Mouse (Mus musculus): Measurements from ENCODE around the gene Gm20075. TPM values are rescaled to one million over a fixed set of nuclear protein-coding genes. Genes with fewer than 3 reads are reported as not detected.
"Not testable (repeated sequence)": the region's sequence is repeated elsewhere in the genome, so short reads cannot be mapped to it uniquely, and the experiment has no call there.

Gene Gm20075
- polyA plus RNA-seq (2012; rRNA removed) = 0.07 and 0.78 TPM in 2 replicates

GRCm38 (mm10) chr13:96081276-96081675, at the start of gene Gm20075:
Gene Gm20075 (minus strand): TSS chr13:96081376.
- not testable (repeated sequence) for DNase-seq; H3K4me1 ChIP-seq (ENCODE audit: control insufficient read depth, insufficient read depth, low read length); H3K4me3 ChIP-seq (replicated peaks; ENCODE audit: extremely low read depth, low read depth, low read length)
- WGBS = 83% methylated on average over 3 of the region's 3 CpGs

GRCm38 (mm10) chr13:96129081-96129480, 47.9 kb upstream of the Gm20075 start:
- TF ChIP-seq CTCF (IDR thresholded peaks at IDR 0.05; ENCODE audit: insufficient read depth, low read length) = no peak
- no peak for TF ChIP-seq POLR2A (IDR thresholded peaks at IDR 0.05; ENCODE audit: borderline replicate concordance, extremely low read depth, low read depth, low read length)
- DNase-seq = no peak
- H3K4me1 ChIP-seq (ENCODE audit: control insufficient read depth, insufficient read depth, low read length) = no peaks in the 10 kb centered on the region
- WGBS = 66% methylated on average over 3 of the region's 3 CpGs
- no peak overlapping the region for H3K4me3 ChIP-seq (replicated peaks; ENCODE audit: extremely low read depth, low read depth, low read length)

GRCm38 (mm10) chr13:96126669-96127068, 45.5 kb upstream of the Gm20075 start:
- Histone ChIP-seq H3K4me3 (replicated peaks; ENCODE audit: extremely low read depth, low read depth, low read length) (no peak overlapping the region), H3K4me1 (ENCODE audit: control insufficient read depth, insufficient read depth, low read length) (no peaks in the 10 kb centered on the region)
- WGBS = 63% methylated on average over 6 of the region's 6 CpGs
- no peak for TF ChIP-seq CTCF (IDR thresholded peaks at IDR 0.05; ENCODE audit: insufficient read depth, low read length)
- no peak for TF ChIP-seq POLR2A (IDR thresholded peaks at IDR 0.05; ENCODE audit: borderline replicate concordance, extremely low read depth, low read depth, low read length)
- no peak for DNase-seq

GRCm38 (mm10) chr13:96125011-96125410, 43.8 kb upstream of the Gm20075 start:
- WGBS = 67% methylated on average over 5 of the region's 5 CpGs
- no peak for DNase-seq
- H3K4me1 ChIP-seq (ENCODE audit: control insufficient read depth, insufficient read depth, low read length) = no peaks in the 10 kb centered on the region
- no peak overlapping the region for H3K4me3 ChIP-seq (replicated peaks; ENCODE audit: extremely low read depth, low read depth, low read length)
- TF ChIP-seq CTCF (IDR thresholded peaks at IDR 0.05; ENCODE audit: insufficient read depth, low read length) = no peak
- no peak for TF ChIP-seq POLR2A (IDR thresholded peaks at IDR 0.05; ENCODE audit: borderline replicate concordance, extremely low read depth, low read depth, low read length)

GRCm38 (mm10) chr13:96112711-96113110, 31.5 kb upstream of the Gm20075 start:
- Histone ChIP-seq H3K4me3 (replicated peaks; ENCODE audit: extremely low read depth, low read depth, low read length) (no peak overlapping the region), H3K4me1 (ENCODE audit: control insufficient read depth, insufficient read depth, low read length) (no peaks in the 10 kb centered on the region)
- DNase-seq = no peak
- WGBS = 64% methylated on average over 2 of the region's 2 CpGs
- no peak for TF ChIP-seq POLR2A (IDR thresholded peaks at IDR 0.05; ENCODE audit: borderline replicate concordance, extremely low read depth, low read depth, low read length)

- no peak for TF ChIP-seq CTCF (IDR thresholded peaks at IDR 0.05; ENCODE audit: insufficient read depth, low read length)
- TF ChIP-seq POLR2A (IDR thresholded peaks at IDR 0.05; ENCODE audit: borderline replicate concordance, extremely low read depth, low read depth, low read length) = no peak
- no peak for DNase-seq
- Histone ChIP-seq H3K4me3 (replicated peaks; ENCODE audit: extremely low read depth, low read depth, low read length) (no peak overlapping the region), H3K4me1 (ENCODE audit: control insufficient read depth, insufficient read depth, low read length) (no peaks in the 10 kb centered on the region)
- WGBS = 90% methylated on average over 3 of the region's 3 CpGs
These were observed 29.6 kb upstream of the Gm20075 start for GRCm38 (mm10) chr13:96110767-96111166.

GRCm38 (mm10) chr13:96106367-96106766, 25.2 kb upstream of the Gm20075 start:
- H3K4me1 ChIP-seq (ENCODE audit: control insufficient read depth, insufficient read depth, low read length) = no peaks in the 10 kb centered on the region
- TF ChIP-seq CTCF (IDR thresholded peaks at IDR 0.05; ENCODE audit: insufficient read depth, low read length) (no peak), POLR2A (IDR thresholded peaks at IDR 0.05; ENCODE audit: borderline replicate concordance, extremely low read depth, low read depth, low read length) (no peak)
- H3K4me3 ChIP-seq (replicated peaks; ENCODE audit: extremely low read depth, low read depth, low read length) = no peak overlapping the region
- WGBS = 53% methylated on average over 4 of the region's 4 CpGs
- no peak for DNase-seq

- H3K4me1 ChIP-seq (ENCODE audit: control insufficient read depth, insufficient read depth, low read length) = no peaks in the 10 kb centered on the region
- 73% methylated on average over 4 of the region's 4 CpGs for WGBS
These were observed 9.8 kb upstream of the Gm20075 start for GRCm38 (mm10) chr13:96090929-96091328.

GRCm38 (mm10) chr13:96085581-96086302, 4.6 kb upstream of the Gm20075 start:
- Histone ChIP-seq H3K4me1 (ENCODE audit: control insufficient read depth, insufficient read depth, low read length) (no peaks in the 10 kb centered on the region), H3K4me3 (replicated peaks; ENCODE audit: extremely low read depth, low read depth, low read length) (no peak overlapping the region)
- no peak for TF ChIP-seq POLR2A (IDR thresholded peaks at IDR 0.05; ENCODE audit: borderline replicate concordance, extremely low read depth, low read depth, low read length)
- no peak for TF ChIP-seq CTCF (IDR thresholded peaks at IDR 0.05; ENCODE audit: insufficient read depth, low read length)

More at GRCm38 (mm10) chr13:96090929-96091328, 9.8 kb upstream of the Gm20075 start:
- no peak for DNase-seq
- H3K4me3 ChIP-seq (replicated peaks; ENCODE audit: extremely low read depth, low read depth, low read length) = no peak overlapping the region
- TF ChIP-seq CTCF (IDR thresholded peaks at IDR 0.05; ENCODE audit: insufficient read depth, low read length) (no peak), POLR2A (IDR thresholded peaks at IDR 0.05; ENCODE audit: borderline replicate concordance, extremely low read depth, low read depth, low read length) (no peak)

GRCm38 (mm10) chr13:96081754-96082153, 578 bp upstream of the Gm20075 start, which contains the start of gene Gm17190:
Gene Gm17190 (plus strand): TSS chr13:96082054.
- not testable (repeated sequence) for H3K4me3 ChIP-seq (replicated peaks; ENCODE audit: extremely low read depth, low read depth, low read length); DNase-seq
- 90% methylated on average over 1 of the region's 1 CpGs for WGBS

More at GRCm38 (mm10) chr13:96085581-96086302, 4.6 kb upstream of the Gm20075 start:
- WGBS = 77% methylated on average over 7 of the region's 7 CpGs
- no peak for DNase-seq

More at GRCm38 (mm10) chr13:96081754-96082153, 578 bp upstream of the Gm20075 start, which contains the start of gene Gm17190:
- H3K4me1 ChIP-seq (ENCODE audit: control insufficient read depth, insufficient read depth, low read length) = not testable (repeated sequence)
